Comparison of ENCODE assay signal across 9 mouse cellular contexts in genomic region chr7:29162750-29163525, GRCm38 (mm10). TPM values are rescaled to one million over a fixed set of nuclear protein-coding genes. Genes with fewer than 3 reads are reported as not detected.
DNase-seq lines count a peak whose midpoint lies in the region; ATAC-seq and TF ChIP-seq lines count a peak whose summit lies in the region.
"Had no signal": no experiment of that assay in that cellular context is flagged by ENCODE, and none has a peak within 500 bp of the region (broad histone marks: within the 10 kb centered on the region; RNA-seq: fewer than 3 reads in every experiment).

No protein-coding gene starts in this region.

- ATAC-seq in limb, embryonic 13.5 days (ENCODE audit: low FRiP score, low read depth), result 0 out of 2 replicates have a peak, but pooled peaks have one; percentile 37

- peaks cover 10% of the 10 kb centered on the region for H3K4me1 ChIP-seq in testis, adult 2 months (ENCODE audit: control insufficient read depth, insufficient read depth, low read length)
- peaks cover 4% of the 10 kb centered on the region for H3K4me1 ChIP-seq in limb, embryonic 13.5 days

- H3K4me3 ChIP-seq in testis, adult 2 months (ENCODE audit: control insufficient read depth, low read depth, low read length), result no peak overlapping the region
- H3K4me3 ChIP-seq in limb, embryonic 13.5 days, result no peak overlapping the region
- H3K4me3 ChIP-seq: limb, embryonic 12.5 days had no signal

- no peak for DNase-seq in testis, postnatal 14 days (ENCODE audit: low spot score)
- peak; percentile 61 for DNase-seq in gastrocnemius, postnatal 14 days
- DNase-seq in naive thymus-derived CD4-positive, alpha-beta T cell, adult 2 months (ENCODE audit: low read depth), result peak; percentile 49
- no peak for DNase-seq in layer of hippocampus, adult 8-10 months (ENCODE audit: low spot score in 2 of 2)
- no peak for DNase-seq in layer of hippocampus, adult 9-10 months (ENCODE audit: low spot score)
- DNase-seq in right cerebral cortex, adult 2 months (ENCODE audit: low spot score in 2 of 2), result no peak

- no peak overlapping the region for H3K27ac ChIP-seq in testis, adult 2 months (ENCODE audit: control insufficient read depth, insufficient read depth, low read depth, low read length)
- no peak overlapping the region for H3K27ac ChIP-seq in limb, embryonic 13.5 days
- H3K27ac ChIP-seq: limb, embryonic 12.5 days had no signal

- 0 out of 2 replicates have a peak overlapping the region, but pooled peaks have one; percentile 7 for H3K4me2 ChIP-seq in limb, embryonic 13.5 days (replicated peaks)
- H3K4me2 ChIP-seq: limb, embryonic 12.5 days had no signal

- no peak for TF ChIP-seq CTCF in testis, adult 2 months (IDR thresholded peaks at IDR 0.05; ENCODE audit: control insufficient read depth, insufficient read depth, insufficient replicate concordance, low read depth, low read length)

- H3K27me3 ChIP-seq in testis, adult 2 months (ENCODE audit: control insufficient read depth, insufficient read depth, low read length), result no peaks in the 10 kb centered on the region
- H3K27me3 ChIP-seq in limb, embryonic 13.5 days, result peaks cover 35% of the 10 kb centered on the region

- 0 out of 2 replicates have a peak, but pooled peaks have one; percentile 26 for TF ChIP-seq POLR2A in testis, adult 2 months (IDR thresholded peaks at IDR 0.05; ENCODE audit: control insufficient read depth, low read depth, low read length)

- H3K9me3 ChIP-seq in limb, embryonic 13.5 days, result no peaks in the 10 kb centered on the region
- H3K9me3 ChIP-seq: limb, embryonic 12.5 days had no signal

- intact Hi-C loops in gastrocnemius, postnatal 14 days (cut with DNase I; ENCODE audit: low total_unique reads), result no loop called here

- H3K9ac ChIP-seq in limb, embryonic 13.5 days, result no peak overlapping the region
- H3K9ac ChIP-seq: limb, embryonic 12.5 days had no signal

- 13% methylated on average over 9 of the region's 9 CpGs for WGBS in limb, embryonic 13.5 days

- H3K36me3 ChIP-seq in testis, adult 2 months (ENCODE audit: control insufficient read depth, insufficient read depth, low read length), result no peaks in the 10 kb centered on the region
- H3K36me3 ChIP-seq in limb, embryonic 13.5 days, result peaks cover 18% of the 10 kb centered on the region

RNA-seq across cellular contexts. Expression of gene Fam98c, which starts 6.9 kb away (rescaled TPM):
- polyA plus RNA-seq in testis, adult 2 months (2012; rRNA removed), result 194 and 338 TPM in 2 replicates
- total RNA-seq in gastrocnemius, postnatal 14 days (2021), result 10 to 100 TPM; 12.3 to 13.0 TPM
- polyA plus RNA-seq in limb, embryonic 13.5 days (2015; fragmentation: Nextera tagmentation; extraction: Ambion mirVana), result 11.5 and 12.5 TPM in 2 replicates
- 10 to 100 TPM; 27.9 to 32.4 (median 29.9) TPM for total RNA-seq in layer of hippocampus, adult 8-10 months (2022)

RNA-seq across cellular contexts. Expression of gene Ggn, which starts 7.1 kb away (rescaled TPM):
- polyA plus RNA-seq in testis, adult 2 months (2012; rRNA removed), result 506 and 536 TPM in 2 replicates
- total RNA-seq in gastrocnemius, postnatal 14 days (2021), result under 1 TPM; 0.35 to 0.38 TPM
- 0.47 and 0.50 TPM in 2 replicates for polyA plus RNA-seq in limb, embryonic 13.5 days (2015; fragmentation: Nextera tagmentation; extraction: Ambion mirVana)
- 1 to 10 TPM in 2 of 4 experiments, under 1 TPM in 2; 0.69 to 1.4 (median 0.88) TPM for total RNA-seq in layer of hippocampus, adult 8-10 months (2022)

RNA-seq across cellular contexts. Expression of gene Spred3, which starts 7.3 kb away (rescaled TPM):
- 40.9 and 41.8 TPM in 2 replicates for polyA plus RNA-seq in testis, adult 2 months (2012; rRNA removed)
- 1 to 10 TPM in 1 of 2 experiments, under 1 TPM in 1; 0.78 to 1.8 TPM for total RNA-seq in gastrocnemius, postnatal 14 days (2021)
- polyA plus RNA-seq in limb, embryonic 13.5 days (2015; fragmentation: Nextera tagmentation; extraction: Ambion mirVana), result 4.2 and 4.4 TPM in 2 replicates
- 10 to 100 TPM; 40.6 to 59.3 (median 47.8) TPM for total RNA-seq in layer of hippocampus, adult 8-10 months (2022)

RNA-seq across cellular contexts. Expression of gene Psmd8, which starts 17.6 kb away (rescaled TPM):
- 362 and 383 TPM in 2 replicates for polyA plus RNA-seq in testis, adult 2 months (2012; rRNA removed)
- 100 to 1,000 TPM; 171 to 188 TPM for total RNA-seq in gastrocnemius, postnatal 14 days (2021)
- 270 and 272 TPM in 2 replicates for polyA plus RNA-seq in limb, embryonic 13.5 days (2015; fragmentation: Nextera tagmentation; extraction: Ambion mirVana)
- total RNA-seq in layer of hippocampus, adult 8-10 months (2022), result 100 to 1,000 TPM; 116 to 137 (median 132) TPM

RNA-seq across cellular contexts. Expression of gene Rasgrp4, which starts 28.3 kb away (rescaled TPM):
- 0.31 and 1.1 TPM in 2 replicates for polyA plus RNA-seq in testis, adult 2 months (2012; rRNA removed)
- under 1 TPM; 0.73 to 0.82 TPM for total RNA-seq in gastrocnemius, postnatal 14 days (2021)
- 0.56 and 0.69 TPM in 2 replicates for polyA plus RNA-seq in limb, embryonic 13.5 days (2015; fragmentation: Nextera tagmentation; extraction: Ambion mirVana)
- total RNA-seq in layer of hippocampus, adult 8-10 months (2022), result 1 to 10 TPM in 1 of 4 experiments, under 1 TPM in 3; 0.72 to 2.3 (median 0.93) TPM

Comparison
In these comparisons a context has a peak if more than half of its experiments do, and no peak if none do; other contexts are left out.
1. DNase-seq: peak in gastrocnemius, postnatal 14 days (single experiment) and naive thymus-derived CD4-positive, alpha-beta T cell, adult 2 months (single experiment); none in testis, postnatal 14 days (single experiment), layer of hippocampus, adult 8-10 months (0 of 2), layer of hippocampus, adult 9-10 months (single experiment) and right cerebral cortex, adult 2 months (0 of 2).
2. RNA of gene Spred3, which starts 7.3 kb away (total RNA-seq): 40.6 to 59.3 TPM in layer of hippocampus, adult 8-10 months; 0.78 to 1.8 TPM in gastrocnemius, postnatal 14 days; every median in the first group is over 10 times any median in the second.